Mouse (Mus musculus) frontal cortex, postnatal 10 days (tissue): ENCODE results near the gene Pla2g2c.
A peak's percentile ranks its signal among the peaks of the same experiment; 100 is the strongest.

Experiments used
- DNase-seq, 2 experiments: peaks; one replicate each; pipeline ENCODE4 v3.0.0; 2022; ENCODE audit warnings: low spot score in 2 of 2, mixed read lengths in 1 of 2

Pla2g2c gene

GRCm38 (mm10) chr4:138709246-138709645 is 15.3 kb upstream of the Pla2g2c start:
- no peak for DNase-seq

- DNase-seq = no peak
Measured at GRCm38 (mm10) chr4:138709944-138710343, 14.6 kb upstream of the Pla2g2c start.

DNA sequence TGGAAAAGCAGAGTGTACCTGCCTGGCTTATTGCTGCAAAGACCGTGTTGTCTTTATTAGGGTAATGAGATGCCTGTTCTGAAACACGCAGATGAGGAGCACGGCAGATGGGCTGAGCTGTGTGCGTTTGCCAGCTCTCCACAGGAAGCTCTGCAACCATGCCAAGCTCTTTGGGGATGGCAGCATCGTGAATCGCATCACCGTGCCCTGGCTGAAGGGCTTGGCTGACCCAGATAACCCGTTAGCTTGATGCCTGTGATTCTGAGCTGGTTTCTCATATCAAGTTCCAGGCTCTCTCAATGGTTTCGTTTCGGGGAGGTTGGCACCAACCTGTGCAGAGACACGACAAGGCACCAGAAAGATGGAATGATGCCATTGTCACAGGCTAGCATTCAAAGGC is 14.0 kb upstream of the Pla2g2c start:
- DNase-seq = no peak

- no peak for DNase-seq
Measured at GRCm38 (mm10) chr4:138711051-138711820, 13.4 kb upstream of the Pla2g2c start.

DNA sequence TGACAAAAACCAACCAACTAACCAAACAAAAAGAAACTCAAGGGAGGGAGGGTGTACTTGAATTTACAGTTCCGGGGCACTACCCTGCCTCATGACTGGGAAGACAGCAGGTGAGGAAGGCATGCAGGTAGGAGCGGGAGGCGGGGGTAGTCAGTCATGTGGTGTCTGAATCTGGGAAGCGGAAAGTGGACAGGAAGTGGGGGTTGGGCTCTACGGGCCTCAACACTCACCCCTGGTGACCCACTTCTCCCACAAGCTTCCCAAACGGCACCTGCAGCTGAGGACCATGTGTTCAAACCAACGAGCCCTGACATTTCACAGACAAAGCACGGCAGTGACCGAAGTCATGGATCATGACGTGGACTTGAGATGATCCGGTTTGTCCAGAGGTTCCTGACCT is 12.5 kb upstream of the Pla2g2c start:
- no peak for DNase-seq

DNA sequence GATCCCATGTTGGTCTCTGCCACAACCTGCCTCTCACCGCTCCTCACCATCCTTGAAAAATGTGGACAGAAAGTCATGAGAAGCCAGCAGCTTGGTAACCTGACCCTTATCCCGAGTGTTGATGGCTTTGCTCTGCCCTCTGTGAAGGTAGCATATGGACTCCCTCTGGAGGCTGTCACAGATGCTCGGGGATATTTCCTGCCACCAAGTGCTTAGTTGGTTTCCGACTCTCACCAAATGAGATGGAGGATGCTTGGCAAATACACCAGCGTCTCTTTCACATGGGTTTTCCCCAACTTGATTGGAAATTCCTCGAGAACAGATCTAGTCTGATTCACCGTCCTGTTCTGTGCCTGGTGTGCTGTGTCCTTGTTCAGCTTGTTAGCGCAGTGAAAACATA is 12.0 kb upstream of the Pla2g2c start:
- DNase-seq = no peak

DNA sequence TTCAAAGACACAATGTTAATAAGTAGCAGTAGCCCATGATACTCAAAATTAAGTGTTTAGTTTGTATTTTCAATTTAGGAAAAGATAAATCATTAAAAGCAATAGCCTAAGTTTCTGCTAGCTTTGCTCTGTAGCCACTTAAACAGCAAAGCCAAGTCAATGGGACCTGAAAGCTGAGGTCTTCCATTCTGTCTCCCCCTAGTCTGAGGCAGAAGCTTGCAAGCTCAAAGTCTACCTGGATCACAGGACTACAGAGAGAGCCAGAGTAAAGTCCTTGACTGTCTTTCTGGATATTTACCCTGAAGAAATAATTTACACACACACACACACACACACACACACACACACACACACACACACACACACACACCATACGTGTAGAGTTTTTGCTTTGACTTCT is 10.4 kb upstream of the Pla2g2c start:
- DNase-seq = no peak

DNA sequence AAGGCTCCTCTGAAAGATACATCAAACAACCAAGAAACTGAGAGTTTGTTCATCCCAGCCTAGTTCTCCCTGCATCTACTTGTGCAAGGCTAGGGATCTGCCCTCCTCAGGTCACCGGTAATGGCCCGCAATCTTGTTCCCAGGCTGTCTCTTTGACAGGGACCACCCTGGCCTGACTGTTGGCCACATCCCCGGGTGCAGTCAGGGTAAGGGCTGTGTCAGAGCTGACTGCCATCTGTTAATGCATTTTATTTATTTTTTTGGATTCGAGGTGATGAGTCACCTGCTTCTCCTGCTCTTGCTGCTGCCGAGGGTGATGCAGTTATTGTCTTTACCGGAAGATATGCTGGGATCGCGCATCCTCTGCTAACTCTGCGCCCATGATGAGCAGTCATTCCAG is 7.9 kb upstream of the Pla2g2c start:
- DNase-seq = no peak

- no peak for DNase-seq
Measured at GRCm38 (mm10) chr4:138718586-138719263, 5.9 kb upstream of the Pla2g2c start.

DNA sequence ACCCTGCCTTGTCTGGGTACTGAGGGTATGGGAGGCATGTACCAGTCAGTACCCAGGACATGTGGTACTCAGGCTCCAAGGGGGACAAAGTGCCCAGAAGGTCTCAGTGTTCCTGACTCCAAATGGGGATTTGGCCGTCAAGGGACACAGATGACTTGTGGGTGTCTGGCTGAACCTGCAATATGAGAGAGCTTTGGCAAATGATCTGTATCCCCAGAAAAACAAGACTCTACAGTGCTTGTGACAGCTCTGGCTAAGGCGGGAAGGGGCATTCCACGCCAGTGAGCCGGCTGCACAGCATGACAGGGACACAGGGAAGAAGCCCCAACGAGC is 5.4 kb upstream of the Pla2g2c start:
- DNase-seq = no peak

DNA sequence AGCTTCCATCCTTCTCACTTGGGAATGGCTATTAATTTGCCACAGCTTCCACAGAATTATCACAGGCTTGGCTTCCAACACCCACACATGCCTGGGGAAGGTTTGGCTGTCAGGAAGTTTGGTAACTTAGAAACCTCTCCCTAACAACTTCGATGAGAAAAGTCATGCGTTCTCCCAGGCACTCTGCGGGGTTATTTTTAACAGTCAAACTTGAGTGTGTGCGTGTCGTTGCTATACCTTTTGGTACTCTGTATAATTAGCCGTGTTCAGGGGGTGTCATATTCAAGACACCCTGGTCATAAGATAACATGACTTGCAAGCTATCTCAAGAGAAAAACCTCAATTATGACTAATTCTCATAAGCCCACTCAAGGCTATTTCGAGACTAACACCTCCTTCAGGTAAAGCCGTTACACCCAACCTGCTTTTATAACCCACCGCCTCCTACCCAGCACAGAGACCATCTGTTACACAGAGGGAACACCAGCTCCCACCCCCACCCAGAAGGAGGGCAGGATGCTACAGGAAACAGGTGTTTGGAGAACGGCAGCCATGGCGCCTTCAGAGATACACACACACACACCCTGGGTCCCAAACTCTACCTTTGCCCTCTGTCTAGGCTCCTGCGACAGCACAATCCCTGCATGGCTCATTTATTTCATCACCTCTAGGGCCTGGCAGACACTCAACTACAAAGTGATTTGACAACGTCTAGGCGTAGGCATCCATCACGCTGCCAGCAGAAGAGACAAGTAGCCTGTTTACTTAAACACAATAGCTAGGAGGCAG is 905 bp upstream of the Pla2g2c start:
- DNase-seq = peak in 1 of 2 experiments; percentile 74

DNA sequence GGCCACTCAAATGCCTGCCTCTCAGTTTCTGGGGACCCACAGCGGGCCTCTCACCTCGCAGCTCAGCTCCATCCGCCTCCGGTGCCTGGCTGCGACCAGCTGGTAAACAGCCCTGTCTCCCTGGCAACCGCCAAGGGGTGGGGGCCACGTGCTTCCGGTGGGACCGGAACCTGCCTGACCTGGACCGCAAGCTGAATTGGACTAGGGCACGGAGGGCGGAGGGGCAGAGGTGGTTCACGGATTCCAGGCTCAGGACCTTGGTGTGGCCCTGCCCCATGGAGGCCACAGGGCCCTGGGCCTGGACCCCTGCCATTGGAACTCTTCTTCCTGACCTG is 502 bp downstream of the Pla2g2c start:
- DNase-seq = peak; percentile 52 to 67

DNA sequence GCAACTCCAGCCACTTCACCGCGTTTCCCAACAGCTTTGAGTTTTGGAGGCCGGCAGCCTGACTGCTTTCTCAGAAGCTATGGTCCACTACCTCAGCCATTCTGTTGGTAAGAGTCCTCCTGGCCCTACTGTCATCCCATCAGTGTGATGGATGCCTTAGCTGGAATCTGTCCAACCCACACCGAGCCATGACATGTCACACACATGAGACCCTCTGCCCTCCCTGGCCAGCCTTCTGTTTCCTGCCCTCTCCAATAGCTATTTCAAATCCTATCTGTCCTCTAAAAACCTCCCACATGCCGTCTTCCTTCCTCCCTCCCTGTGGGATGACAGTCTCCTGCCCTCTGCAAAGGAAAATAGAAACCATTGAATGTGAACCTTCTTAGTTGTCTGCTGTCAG is 1.2 kb downstream of the Pla2g2c start:
- DNase-seq = no peak

DNA sequence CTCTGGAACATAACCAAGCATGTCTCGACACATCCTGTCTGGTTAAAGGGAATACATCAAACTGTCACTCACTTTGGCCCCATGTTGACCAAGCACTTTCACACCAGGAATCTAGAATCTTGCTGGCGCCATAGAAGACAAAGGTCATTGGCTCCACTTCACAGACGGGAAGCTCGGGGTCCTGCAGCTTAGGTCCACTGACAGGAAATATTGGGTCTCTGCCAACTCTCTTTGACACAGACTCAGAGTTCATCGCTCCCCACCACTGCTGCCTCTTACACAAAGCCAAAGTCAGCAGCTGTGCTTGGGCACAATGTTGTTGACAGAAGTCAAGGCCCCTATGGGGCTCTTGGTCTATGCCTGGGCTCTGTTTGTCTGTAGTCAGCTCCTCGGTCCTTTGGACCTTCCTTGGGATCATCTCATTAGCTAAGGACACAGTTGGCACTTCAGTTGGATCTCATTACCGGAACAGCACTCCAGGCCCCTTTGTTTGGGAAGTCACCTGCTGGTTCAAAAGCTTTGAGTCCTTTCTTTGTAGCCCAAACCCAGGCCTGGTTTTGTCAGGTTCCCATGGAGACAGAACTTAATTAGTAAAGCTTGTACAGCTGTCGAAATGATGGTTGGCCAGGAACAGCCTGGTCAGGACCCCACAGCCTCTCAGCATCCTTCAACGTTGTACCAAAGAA is 4.6 kb downstream of the Pla2g2c start:
- DNase-seq = peak in 1 of 2 experiments; percentile 34

GRCm38 (mm10) chr4:138734105-138734504 is 9.5 kb downstream of the Pla2g2c start:
- DNase-seq = no peak

DNA sequence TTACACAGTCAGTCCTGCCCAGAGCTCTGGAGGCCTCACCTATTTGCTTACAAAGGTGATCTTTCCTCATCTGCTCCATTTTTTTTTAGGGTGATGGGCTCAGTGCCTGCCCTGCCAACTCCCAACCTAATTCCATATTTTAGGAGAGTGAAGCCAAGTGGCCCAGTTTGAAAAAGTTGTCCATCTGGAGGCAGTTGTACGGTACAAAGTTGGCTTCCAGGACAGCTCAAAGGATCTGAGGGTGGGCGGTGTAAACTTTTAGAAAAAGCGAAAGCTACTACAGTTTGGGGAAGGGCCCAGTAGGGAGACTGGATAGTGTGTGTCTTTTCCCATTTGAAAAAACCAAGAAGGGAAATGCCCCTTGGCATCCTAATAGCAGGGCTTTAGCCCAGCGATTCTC is 10.3 kb downstream of the Pla2g2c start:
- no peak for DNase-seq

DNA sequence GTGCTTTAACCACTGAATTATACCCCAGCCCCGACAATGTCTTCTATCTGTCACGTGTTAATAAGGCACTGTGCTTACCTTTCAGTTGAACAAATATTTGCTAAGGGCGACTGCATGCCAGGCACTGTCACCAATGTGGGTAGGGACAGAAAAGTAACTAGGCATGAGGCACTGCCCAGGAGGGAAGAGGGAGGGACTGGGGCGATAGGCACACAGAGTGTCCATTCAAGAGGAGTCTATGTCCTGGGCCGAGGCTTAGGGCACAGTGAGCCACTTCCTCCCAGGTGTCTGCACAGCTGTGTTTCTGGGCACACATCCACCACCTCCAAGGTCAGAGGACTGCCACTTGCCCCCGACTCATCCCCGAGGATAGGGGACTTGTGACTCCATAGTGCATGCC is 12.4 kb downstream of the Pla2g2c start, which contains the start of gene Ubxn10:
Ubxn10 (minus strand) TSS at position 137 of the 400 bp plus-strand sequence.
- no peak for DNase-seq

DNA sequence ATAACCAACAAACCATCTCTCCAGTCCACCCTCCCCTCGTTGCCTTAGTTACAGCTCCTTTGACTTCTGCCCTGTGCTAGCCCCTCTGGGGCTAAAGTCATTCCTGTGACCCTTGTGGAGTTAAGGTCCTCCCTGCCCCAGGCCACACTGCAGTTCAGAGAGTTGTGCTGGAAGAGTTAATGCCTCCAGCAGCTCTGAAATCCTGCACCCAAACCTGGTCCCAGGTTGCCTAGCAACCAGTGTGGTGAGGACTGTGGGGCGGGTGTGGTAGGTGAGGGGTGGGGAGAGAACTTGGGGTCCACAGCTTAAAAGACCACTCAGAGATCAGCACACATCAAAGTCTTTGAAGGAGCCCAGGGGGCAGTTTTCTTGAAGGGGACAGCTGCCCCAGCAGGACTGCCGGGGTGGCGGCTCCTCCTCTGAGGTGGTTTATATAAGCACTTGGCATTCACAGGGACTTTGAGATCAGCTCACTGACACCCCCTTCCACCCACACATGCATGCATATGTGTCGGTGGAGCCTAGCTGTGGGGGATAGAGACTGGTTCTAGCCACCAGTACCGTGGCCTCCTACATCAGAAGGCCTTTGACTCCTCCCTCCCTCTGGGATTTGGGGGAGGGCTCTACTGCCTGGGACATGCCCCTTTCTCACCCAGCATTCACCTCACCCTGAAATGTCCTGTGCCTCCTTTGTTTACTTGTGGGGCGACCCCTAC is 14.7 kb downstream of the Pla2g2c start:
- no peak for DNase-seq

- no peak for DNase-seq
Measured at GRCm38 (mm10) chr4:138745884-138746283, 21.3 kb downstream of the Pla2g2c start.

DNA sequence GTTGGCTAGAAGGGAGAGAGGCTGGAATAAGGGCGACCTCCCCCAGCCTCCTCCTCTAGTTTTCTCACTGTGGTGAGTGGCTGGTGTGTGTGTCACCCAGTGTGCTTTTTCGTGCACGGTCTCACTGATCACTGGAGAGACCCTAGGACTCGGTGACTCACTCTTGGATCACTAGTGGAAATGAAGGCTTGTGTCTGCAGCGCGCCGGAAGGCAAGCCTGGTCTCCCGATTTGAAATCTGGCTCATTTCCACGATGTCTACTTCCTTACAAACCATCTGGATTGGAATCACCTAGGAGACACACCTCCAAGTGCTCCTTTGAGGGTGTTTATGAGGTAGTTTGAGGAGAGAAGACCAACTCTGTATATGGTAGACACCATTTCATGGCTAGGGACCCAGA is 22.3 kb downstream of the Pla2g2c start:
- DNase-seq = no peak

DNA sequence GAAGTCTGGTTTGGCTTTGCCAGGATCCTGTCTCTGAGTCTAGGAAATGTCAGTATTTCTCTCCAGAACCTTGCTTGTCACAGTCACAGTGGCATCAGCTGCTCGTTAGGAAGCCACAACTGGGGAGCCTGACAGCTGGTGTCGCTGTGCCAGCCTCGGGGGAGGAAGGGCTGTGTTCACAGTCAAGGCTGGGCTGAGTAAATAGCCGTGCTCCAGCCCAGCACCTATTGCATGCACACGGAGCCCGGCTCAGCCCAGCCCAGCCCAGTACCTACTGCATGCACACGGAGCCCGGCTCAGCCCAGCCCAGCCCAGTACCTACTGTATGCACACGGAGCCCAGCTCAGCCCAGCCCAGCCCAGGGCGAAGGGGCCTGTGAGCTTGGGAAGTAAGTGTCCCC is 23.3 kb downstream of the Pla2g2c start:
- peak; percentile 33 to 39 for DNase-seq
